Mouse (Mus musculus): ENCODE measurements around the gene Rfc1.

DNA sequence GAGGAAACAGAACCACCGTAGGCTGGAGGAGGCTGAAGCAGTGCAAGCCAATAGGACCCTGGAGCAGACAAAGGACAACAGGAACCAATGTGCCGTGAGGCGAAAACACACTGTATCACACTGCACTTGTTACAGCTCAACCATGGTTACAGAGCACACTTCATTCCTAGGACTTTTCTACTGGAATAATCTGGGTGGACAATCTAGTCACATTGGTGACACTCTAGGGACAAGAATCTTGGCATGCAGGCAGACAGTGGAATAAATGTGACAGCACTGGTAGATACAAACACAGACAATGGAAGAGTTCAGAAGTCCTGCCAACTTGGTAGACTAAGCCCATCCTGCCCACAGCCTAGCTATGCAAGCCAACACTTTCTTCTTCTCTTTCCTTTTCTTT, 54.3 kb downstream of the Rfc1 start:
- TF ChIP-seq POLR2A (IDR thresholded peaks at IDR 0.05; ENCODE audit: insufficient read depth, low read length) (no peak), CTCF (IDR thresholded peaks at IDR 0.05; ENCODE audit: low read depth, low read length) (no peak), EP300 (IDR thresholded peaks at IDR 0.05; ENCODE audit: insufficient read depth, low read depth, low read length) (no peak)

Measured in ES-Bruce4 (cell line).